Mouse (Mus musculus) liver, embryonic 11.5 days (tissue): ENCODE results near the gene Lyl1. TPM values are rescaled to one million over a fixed set of nuclear protein-coding genes. Genes with fewer than 3 reads are reported as not detected.

Source experiments
- ATAC-seq: fragments of 200-750 bp; cut with Nextera tagmentation; replicated peaks from 2 replicates; pipeline ENCODE4 v1.8.0; 2017; ENCODE audit warnings: moderate number of reproducible peaks, mild to moderate bottlenecking, moderate TSS enrichment, moderate library complexity; ENCODE audit not compliant: low FRiP score
- DNase-seq: peaks from one replicate; pipeline ENCODE4 v3.0.0-alpha.2; 2017; ENCODE audit warnings: low spot score
- H3K27ac ChIP-seq: fragments of 300-500 bp; sonication (generic); 2 replicates; pipeline ENCODE4 v1.5.1; 2014; ENCODE audit warnings: mild to moderate bottlenecking, low read depth, low read length, control low read depth
- H3K27me3 ChIP-seq: fragments of 300-500 bp; sonication (generic); replicated peaks from 2 replicates; pipeline ENCODE4 v1.6.1; 2014; ENCODE audit warnings: low read length, mixed read lengths; ENCODE audit not compliant: control insufficient read depth, insufficient read depth
- H3K36me3 ChIP-seq: fragments of 300-500 bp; sonication (generic); 2 replicates; pipeline ENCODE4 v1.6.1; 2014; ENCODE audit warnings: mild to moderate bottlenecking, low read length, moderate library complexity, mixed read lengths; ENCODE audit not compliant: control insufficient read depth, insufficient read depth
- H3K4me1 ChIP-seq: fragments of 300-500 bp; sonication (generic); replicated peaks from 2 replicates; pipeline ENCODE4 v1.6.1; 2014; ENCODE audit warnings: low read length, mixed read lengths; ENCODE audit not compliant: control insufficient read depth, insufficient read depth
- H3K4me2 ChIP-seq: fragments of 300-500 bp; sonication (generic); 2 replicates; pipeline ENCODE4 v1.6.1; 2014; ENCODE audit warnings: mild to moderate bottlenecking, control low read depth, moderate library complexity
- H3K4me3 ChIP-seq: fragments of 300-500 bp; sonication (generic); 2 replicates; pipeline ENCODE4 v1.5.1; 2014; ENCODE audit warnings: low read depth, low read length, control low read depth
- H3K9ac ChIP-seq: fragments of 300-500 bp; sonication (generic); 2 replicates; pipeline ENCODE4 v1.6.1; 2014; ENCODE audit warnings: low read depth, low read length, control low read depth
- H3K9me3 ChIP-seq: fragments of 300-500 bp; sonication (generic); 2 replicates; pipeline ENCODE4 v1.6.1; 2016; ENCODE audit warnings: low read length, inconsistent platforms, mixed read lengths; ENCODE audit not compliant: control insufficient read depth
- WGBS: fragments of 180-500 bp; shearing (Covaris S2); extraction: QIAGEN DNeasy Blood & Tissue Kit; methylation state at CpG from one replicate; pipeline ENCODE4 v1.1.7; 2014; 5-methylcytosine and 5-hydroxymethylcytosine counted together
- polyA plus RNA-seq: library from polyadenylated mRNA; unstranded; fragments of >200 nt; fragmentation: Nextera tagmentation; extraction: Ambion mirVana; gene quantifications from 2 replicates; pipeline ENCODE4 v1.2.1, GENCODE M21; 2014

Lyl1 gene
- polyA plus RNA-seq, 1 experiment from 2014 or later = 68.6 TPM

DNA sequence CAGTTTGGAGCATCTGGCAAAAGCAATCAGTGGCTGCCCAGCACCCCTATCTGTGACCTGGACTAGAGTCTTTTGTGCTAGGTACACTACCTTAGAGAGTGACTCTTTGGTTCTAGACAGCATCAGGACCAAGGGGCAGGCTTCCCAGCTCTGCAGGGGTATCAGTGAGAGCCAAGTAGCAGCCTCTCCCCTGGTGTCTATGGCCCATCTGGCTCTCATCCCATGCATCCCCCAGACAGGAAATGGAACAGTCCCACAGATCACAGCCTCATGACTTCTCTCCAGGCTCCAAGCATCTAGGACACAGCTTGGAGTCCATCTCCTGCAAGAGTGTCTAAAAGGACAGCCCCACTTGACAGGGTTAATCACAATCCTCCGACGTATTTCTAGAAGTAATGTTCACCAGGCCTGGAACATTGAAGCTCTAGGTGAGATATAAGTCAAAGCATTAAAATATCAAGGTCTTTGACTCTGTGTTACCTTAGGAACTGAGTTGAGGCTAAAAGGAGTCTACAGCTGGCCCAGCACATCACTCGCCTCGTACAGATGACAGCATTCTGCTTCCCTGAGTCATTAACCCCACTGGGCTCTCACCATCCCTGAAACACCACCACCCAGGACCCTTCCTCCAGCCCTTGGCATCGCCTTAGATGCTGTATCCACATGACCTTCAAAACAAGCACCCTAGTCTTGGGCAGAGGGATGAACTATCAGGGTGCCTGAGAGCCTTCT lies 17.9 kb downstream of the Lyl1 start:
- no peak overlapping the region for H3K27ac ChIP-seq
- peaks cover 28% of the 10 kb centered on the region for H3K4me1 ChIP-seq
- H3K27me3 ChIP-seq = peaks cover 46% of the 10 kb centered on the region
- no peaks in the 10 kb centered on the region for H3K36me3 ChIP-seq
- H3K4me3 ChIP-seq = no peak overlapping the region
- DNase-seq = no peak
- H3K9ac ChIP-seq = no peak overlapping the region
- H3K4me2 ChIP-seq = no peak overlapping the region
- H3K9me3 ChIP-seq = no peaks in the 10 kb centered on the region
- no peak for ATAC-seq
- 71% methylated on average over 5 of the region's 5 CpGs for WGBS

DNA sequence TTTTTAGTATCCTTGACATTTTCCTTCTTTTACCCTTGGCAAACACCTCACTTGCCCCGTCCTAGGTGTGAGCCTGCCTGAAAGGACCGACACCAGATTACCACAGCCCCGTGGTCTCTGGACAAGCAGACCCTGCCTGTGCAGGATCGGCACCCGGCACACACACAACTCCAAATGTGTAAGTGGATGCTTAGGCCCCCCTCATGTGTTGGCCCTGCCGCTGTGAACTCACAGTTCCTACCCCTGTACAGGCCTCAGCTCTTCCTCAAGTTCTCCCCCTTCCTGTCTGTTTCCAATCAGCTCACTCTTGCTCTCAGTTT lies 21.2 kb downstream of the Lyl1 start:
- ATAC-seq = 0 out of 2 replicates have a peak, but pooled peaks have one; percentile 4

DNA sequence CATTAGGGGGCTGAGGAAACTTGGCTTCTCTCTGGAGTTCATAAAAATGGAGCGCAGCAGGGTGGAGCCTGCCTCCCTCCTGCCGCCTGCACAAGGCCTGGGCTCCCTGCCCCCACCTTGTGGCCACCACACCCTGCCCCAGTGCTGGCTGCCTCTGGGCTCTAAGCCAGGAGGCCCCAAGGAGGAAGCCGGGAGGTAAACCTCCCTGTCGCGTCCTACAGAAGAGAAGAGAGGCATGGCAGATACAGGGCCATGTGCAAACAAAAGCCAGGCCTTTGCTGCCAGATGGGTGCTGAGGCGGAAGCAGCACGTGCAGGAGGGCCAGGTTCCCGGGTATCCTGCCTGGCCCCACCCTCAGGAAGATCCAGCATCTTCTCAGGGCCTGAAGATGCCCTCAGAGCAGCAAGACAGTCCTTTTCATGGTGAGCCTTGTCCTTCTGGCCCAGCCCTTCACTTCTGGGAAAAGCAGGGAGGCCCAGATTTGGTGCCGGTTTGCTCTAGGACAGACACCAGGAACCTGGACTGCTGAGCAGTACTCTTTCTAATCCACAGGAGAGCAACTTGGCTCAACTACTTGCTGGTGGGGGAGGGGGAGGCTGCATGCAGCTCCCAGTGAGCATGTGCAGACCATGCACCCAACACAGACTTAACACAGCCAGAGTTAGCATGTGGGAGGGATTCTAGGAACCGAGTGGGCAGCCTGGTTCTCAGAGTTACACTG lies 21.8 kb downstream of the Lyl1 start, which contains the start of gene G430095P16Rik:
TSS of gene G430095P16Rik (plus strand) at position 158 of the 721 bp plus-strand sequence.
- peak within 1 kb of the TSS; percentile 73 for H3K9ac ChIP-seq
- peak within 1 kb of the TSS; percentile 91 for H3K27ac ChIP-seq
- peaks cover 12% of the 10 kb centered on the region for H3K27me3 ChIP-seq
- peak within 1 kb of the TSS; percentile 75 for H3K4me2 ChIP-seq
- H3K4me1 ChIP-seq = peaks cover 61% of the 10 kb centered on the region
- no peak for DNase-seq
- H3K9me3 ChIP-seq = no peaks in the 10 kb centered on the region
- 10% methylated on average over 10 of the region's 10 CpGs for WGBS
- no peaks in the 10 kb centered on the region; the same call in 1 of the 2 replicates for H3K36me3 ChIP-seq
- peak; percentile 89 for ATAC-seq
- peak within 1 kb of the TSS; percentile 48 for H3K4me3 ChIP-seq

More for the DNA sequence above, 21.2 kb downstream of the Lyl1 start:
- H3K4me2 ChIP-seq = peak overlapping the region; percentile 75
- DNase-seq = no peak
- WGBS = 54% methylated on average over 6 of the region's 6 CpGs
- peak overlapping the region; percentile 91 for H3K27ac ChIP-seq
- peak overlapping the region; percentile 73 for H3K9ac ChIP-seq
- peak overlapping the region; percentile 48 for H3K4me3 ChIP-seq
- no peaks in the 10 kb centered on the region; the same call in 1 of the 2 replicates for H3K36me3 ChIP-seq
- H3K27me3 ChIP-seq = peaks cover 18% of the 10 kb centered on the region
- H3K9me3 ChIP-seq = no peaks in the 10 kb centered on the region
- H3K4me1 ChIP-seq = peaks cover 59% of the 10 kb centered on the region

- no peaks in the 10 kb centered on the region; the same call in 1 of the 2 replicates for H3K36me3 ChIP-seq
- peak overlapping the region; percentile 91 for H3K27ac ChIP-seq
- peak overlapping the region; percentile 75 for H3K4me2 ChIP-seq
- H3K4me3 ChIP-seq = peak overlapping the region; percentile 48
- ATAC-seq = peak; percentile 53
- peaks cover 66% of the 10 kb centered on the region for H3K4me1 ChIP-seq
- H3K27me3 ChIP-seq = peaks cover 11% of the 10 kb centered on the region
- 15% methylated on average over 7 of the region's 7 CpGs for WGBS
- H3K9me3 ChIP-seq = no peaks in the 10 kb centered on the region
- DNase-seq = no peak
- peak overlapping the region; percentile 73 for H3K9ac ChIP-seq
Observed at GRCm38 (mm10) chr8:84723571-84723900, 22.3 kb downstream of the Lyl1 start.

- H3K4me2 ChIP-seq = peak overlapping the region; percentile 75
- peaks cover 78% of the 10 kb centered on the region for H3K4me1 ChIP-seq
- peaks cover 10% of the 10 kb centered on the region for H3K27me3 ChIP-seq
- H3K9ac ChIP-seq = peak overlapping the region; percentile 73
- 49% methylated on average over 9 of the region's 9 CpGs for WGBS
- H3K27ac ChIP-seq = peak overlapping the region; percentile 91
- peak; percentile 34 for DNase-seq
- no peaks in the 10 kb centered on the region for H3K9me3 ChIP-seq
- H3K36me3 ChIP-seq = no peaks in the 10 kb centered on the region; the same call in 1 of the 2 replicates
- peak; percentile 61 for ATAC-seq
- H3K4me3 ChIP-seq = peak overlapping the region; percentile 48
Observed at GRCm38 (mm10) chr8:84724683-84725082, 23.4 kb downstream of the Lyl1 start.

DNA sequence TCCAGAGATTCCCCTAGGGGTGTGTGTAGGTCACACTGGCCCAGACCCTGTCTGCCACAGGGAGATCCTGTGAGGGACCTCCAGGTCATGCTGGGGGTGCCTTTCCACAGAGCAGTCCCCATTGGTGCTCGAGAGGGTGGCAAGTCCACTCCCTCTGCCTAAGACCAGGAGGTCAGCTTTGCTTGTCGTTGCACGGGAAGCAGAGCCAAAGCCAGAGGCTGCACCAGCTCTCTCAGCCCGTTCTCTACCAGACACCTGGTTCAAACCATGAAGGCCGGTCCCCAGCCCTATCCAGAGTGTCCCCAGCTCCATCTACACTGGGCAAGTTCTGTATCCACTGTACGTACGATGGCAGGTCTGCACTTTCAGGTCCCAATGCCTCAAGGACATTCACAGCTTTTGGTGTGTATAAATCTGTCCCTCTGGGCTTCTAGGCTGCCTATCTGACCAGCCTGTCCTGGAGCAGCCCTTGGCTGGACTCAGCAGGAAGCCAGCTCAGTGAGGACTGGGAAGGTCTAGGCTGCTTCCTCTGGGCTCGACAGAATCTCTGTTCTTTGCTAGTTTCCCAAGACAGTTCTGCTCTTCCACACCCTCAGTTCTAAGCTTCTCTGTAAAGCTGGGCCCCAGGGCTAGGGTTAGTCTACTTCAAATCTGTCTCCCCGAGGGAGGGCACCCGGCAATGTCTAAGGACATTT lies 24.1 kb downstream of the Lyl1 start:
- no peaks in the 10 kb centered on the region; the same call in 1 of the 2 replicates for H3K36me3 ChIP-seq
- H3K9me3 ChIP-seq = no peaks in the 10 kb centered on the region
- peaks cover 5% of the 10 kb centered on the region for H3K27me3 ChIP-seq
- H3K9ac ChIP-seq = peak overlapping the region; percentile 0; the same call in 1 of the 2 replicates
- DNase-seq (no peak), ATAC-seq (no peak)
- no peak overlapping the region for H3K4me3 ChIP-seq
- peak overlapping the region; percentile 75 for H3K4me2 ChIP-seq
- peak overlapping the region; percentile 46 for H3K27ac ChIP-seq
- WGBS = 58% methylated on average over 10 of the region's 10 CpGs
- H3K4me1 ChIP-seq = peaks cover 85% of the 10 kb centered on the region

- ATAC-seq = no peak
- Histone ChIP-seq H3K4me3 (no peak overlapping the region), H3K4me2 (peak overlapping the region; percentile 75; the same call in 1 of the 2 replicates), H3K9ac (peak overlapping the region; percentile 0; the same call in 1 of the 2 replicates), H3K27me3 (peaks cover 2% of the 10 kb centered on the region; the same call in 1 of the 2 replicates), H3K36me3 (no peaks in the 10 kb centered on the region; the same call in 1 of the 2 replicates), H3K27ac (peak overlapping the region; percentile 46), H3K4me1 (peaks cover 90% of the 10 kb centered on the region), H3K9me3 (no peaks in the 10 kb centered on the region)
- DNase-seq = no peak
- 27% methylated on average over 3 of the region's 3 CpGs for WGBS
Observed at GRCm38 (mm10) chr8:84725941-84726259, 24.6 kb downstream of the Lyl1 start.

GRCm38 (mm10) chr8:84728474-84728873 lies 27.2 kb downstream of the Lyl1 start:
- ATAC-seq = no peak
- Histone ChIP-seq H3K9ac (peak overlapping the region; percentile 47; the same call in 1 of the 2 replicates), H3K27ac (peak overlapping the region; percentile 99), H3K4me3 (no peak overlapping the region), H3K4me1 (peaks cover 94% of the 10 kb centered on the region), H3K9me3 (no peaks in the 10 kb centered on the region), H3K4me2 (peak overlapping the region; percentile 24; the same call in 1 of the 2 replicates), H3K27me3 (peaks cover 8% of the 10 kb centered on the region), H3K36me3 (no peaks in the 10 kb centered on the region; the same call in 1 of the 2 replicates)
- no peak for DNase-seq
- 81% methylated on average over 3 of the region's 3 CpGs for WGBS
